Mouse (Mus musculus): ENCODE results near the gene Egf.

GRCm38 (mm10) chr3:129738291-129739183 lies 16.6 kb downstream of the Egf start:
- TF ChIP-seq CTCF (IDR thresholded peaks at IDR 0.05; ENCODE audit: low read depth) (no peak), EP300 (optimal IDR thresholded peaks at IDR 0.05) (no peak)
